Mouse (Mus musculus) lung, postnatal 4 days (tissue): Measurements from ENCODE around the gene Wnt5b.

Source experiments
- DNase-seq, 2 experiments: peaks; one replicate each; pipeline ENCODE4 v3.0.0; 2021

Wnt5b gene

GRCm38 (mm10) chr6:119385668-119386067, 158.5 kb downstream of the Wnt5b start:
- DNase-seq: no peak
